ENCODE assay signal across 9 mouse cellular contexts in the genomic region with DNA sequence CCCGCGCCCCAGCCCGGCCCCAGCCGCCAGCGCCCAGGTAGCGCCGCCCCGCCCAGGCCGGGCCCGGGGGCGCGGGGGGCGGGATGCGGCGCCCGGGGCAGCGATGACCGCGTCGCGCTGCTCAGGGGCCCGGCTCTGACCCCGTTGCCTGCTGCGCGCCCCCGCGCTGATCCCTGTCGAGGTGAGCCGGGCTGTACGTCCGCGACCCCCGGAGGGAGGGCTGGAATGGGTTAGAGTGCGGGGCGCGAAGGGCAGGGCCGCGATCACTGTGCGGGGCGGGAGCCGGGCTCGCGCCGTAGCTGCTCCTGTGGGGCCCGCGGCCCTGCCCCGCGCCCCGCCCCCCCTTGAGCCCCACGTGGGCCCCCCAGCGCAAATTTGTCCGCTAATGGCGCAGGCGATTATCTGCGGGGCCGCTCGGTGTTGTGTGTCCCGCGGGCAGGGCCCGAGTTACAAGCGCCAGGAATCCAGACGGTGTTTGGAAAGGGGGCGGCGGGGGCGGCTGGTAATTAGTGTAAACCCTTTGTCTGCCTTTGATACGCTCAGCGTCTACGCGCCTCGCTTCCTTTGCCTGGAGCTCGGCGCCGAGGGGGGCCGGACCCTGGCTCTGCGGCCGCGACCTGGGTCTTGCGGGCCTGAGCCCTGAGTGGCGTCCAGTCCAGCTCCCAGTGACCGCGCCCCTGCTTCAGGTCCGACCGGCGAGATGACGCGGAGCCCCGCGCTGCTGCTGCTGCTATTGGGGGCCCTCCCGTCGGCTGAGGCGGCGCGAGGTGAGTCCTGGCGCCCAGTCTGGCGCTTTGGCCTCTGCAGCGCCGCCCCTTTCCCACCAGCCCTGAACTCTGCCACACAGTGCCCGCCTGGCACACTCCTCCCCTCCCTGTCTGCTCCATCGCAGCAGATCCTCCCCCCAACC. TPM values are rescaled to one million over a fixed set of nuclear protein-coding genes. Genes with fewer than 3 reads are reported as not detected.
DNase-seq lines count a peak whose midpoint lies in the region; ATAC-seq and TF ChIP-seq lines count a peak whose summit lies in the region.
"Had no signal": no experiment of that assay in that cellular context is flagged by ENCODE, and none has a peak within 500 bp of the region (broad histone marks: within the 10 kb centered on the region; RNA-seq: fewer than 3 reads in every experiment).

No protein-coding gene starts in this region.

- H3K4me1 ChIP-seq in hindbrain, embryonic 14.5 days (replicated peaks; ENCODE audit: control insufficient read depth, insufficient read depth, low read length): peaks cover 9% of the 10 kb centered on the region; the same call in 1 of the 2 replicates
- peaks cover 19% of the 10 kb centered on the region for H3K4me1 ChIP-seq in liver, adult 2 months (ENCODE audit: control insufficient read depth, insufficient read depth, low read length)
- peaks cover 16% of the 10 kb centered on the region for H3K4me1 ChIP-seq in midbrain, embryonic 16.5 days (ENCODE audit: control insufficient read depth, insufficient read depth, low read length)

- peak overlapping the region; percentile 50 for H3K9ac ChIP-seq in hindbrain, embryonic 14.5 days
- H3K9ac ChIP-seq in liver, adult 2 months (ENCODE audit: low read depth, low read length): peak overlapping the region; percentile 96
- peak overlapping the region; percentile 61 for H3K9ac ChIP-seq in midbrain, embryonic 16.5 days (ENCODE audit: low read depth, low read length)

- no peak for TF ChIP-seq CTCF in Patski (IDR thresholded peaks at IDR 0.05)
- no peak for TF ChIP-seq CTCF in liver, adult 2 months (IDR thresholded peaks at IDR 0.05; ENCODE audit: low read depth, low read length)

- no peaks in the 10 kb centered on the region for H3K27me3 ChIP-seq in Patski
- peaks cover 30% of the 10 kb centered on the region; the same call in 1 of the 2 replicates for H3K27me3 ChIP-seq in hindbrain, embryonic 14.5 days (ENCODE audit: control insufficient read depth, insufficient read depth, low read length)
- H3K27me3 ChIP-seq in liver, adult 2 months (ENCODE audit: control insufficient read depth, insufficient read depth, low read length): no peaks in the 10 kb centered on the region
- H3K27me3 ChIP-seq in midbrain, embryonic 16.5 days (ENCODE audit: control insufficient read depth, insufficient read depth, low read depth, low read length): peaks cover 13% of the 10 kb centered on the region

- POLR2A ChIA-PET in Patski (lab: Charles Lee): interaction anchor here (0.7 to 1.6 kb wide), 3 partner anchors 24 to 32 kb away, joined by 3 to 5 read pairs (median 3); no protein-coding TSS in a partner anchor

- peak; percentile 33 to 47 for DNase-seq in B cell, adult 2 months
- DNase-seq in Patski (ENCODE audit: low read depth, low spot score): no peak
- DNase-seq in hindbrain, embryonic 14.5 days (ENCODE audit: low spot score): no peak
- DNase-seq in liver, adult 2 months (ENCODE audit: extremely low read depth, low read depth, low spot score): peak; percentile 69
- peak; percentile 30 for DNase-seq in thymus, adult 18-20 months
- no peak for DNase-seq in cerebellum, postnatal 36 days

- no peak overlapping the region for H3K27ac ChIP-seq in hindbrain, embryonic 14.5 days
- H3K27ac ChIP-seq in liver, adult 2 months (replicated peaks; ENCODE audit: insufficient read depth, low read depth, low read length): peak overlapping the region; percentile 68
- no peak overlapping the region for H3K27ac ChIP-seq in midbrain, embryonic 16.5 days (ENCODE audit: low read length)

- CTCF ChIA-PET in Patski (lab: Charles Lee): interaction anchor here (1.3 to 4.6 kb wide), 3 partner anchors 24 to 32 kb away, joined by 4 to 30 read pairs (median 5); no protein-coding TSS in a partner anchor

- 0 out of 2 replicates have a peak, but pooled peaks have one; percentile 31 for TF ChIP-seq POLR2A in liver, adult 2 months (IDR thresholded peaks at IDR 0.05; ENCODE audit: extremely low read depth, insufficient read depth, low read length)

- peak overlapping the region; percentile 89 for H3K4me2 ChIP-seq in hindbrain, embryonic 14.5 days (replicated peaks)
- H3K4me2 ChIP-seq in midbrain, embryonic 16.5 days (ENCODE audit: low read length): peak overlapping the region; percentile 98

- no peaks in the 10 kb centered on the region for H3K9me3 ChIP-seq in hindbrain, embryonic 14.5 days (ENCODE audit: control insufficient read depth, low read length)
- H3K9me3 ChIP-seq in midbrain, embryonic 16.5 days (replicated peaks; ENCODE audit: control insufficient read depth, low read length, poor library complexity, severe bottlenecking): no peaks in the 10 kb centered on the region

- WGBS in hindbrain, embryonic 14.5 days: under 1% methylated on average over 84 of the region's 99 CpGs
- WGBS in liver, adult 2 months: under 1% methylated on average over 97 of the region's 99 CpGs
- WGBS in midbrain, embryonic 16.5 days: under 1% methylated on average over 53 of the region's 99 CpGs

- in situ Hi-C loops in Patski (cut with MboI; ENCODE audit: low pct_unique_long_range_greater_than_20kb): no loop called here

- peak; percentile 40 for ATAC-seq in Patski
- peak; percentile 56 for ATAC-seq in erythroid progenitor cell, adult 5-6 weeks (replicated peaks; ENCODE audit: low FRiP score, poor library complexity, severe bottlenecking)
- ATAC-seq in hindbrain, embryonic 14.5 days (ENCODE audit: low FRiP score): peak; percentile 44
- ATAC-seq in midbrain, embryonic 16.5 days: peak; percentile 20

- H3K36me3 ChIP-seq in hindbrain, embryonic 14.5 days (replicated peaks; ENCODE audit: control insufficient read depth, insufficient read depth): no peaks in the 10 kb centered on the region
- H3K36me3 ChIP-seq in liver, adult 2 months (ENCODE audit: control insufficient read depth, insufficient read depth, low read length): no peaks in the 10 kb centered on the region
- no peaks in the 10 kb centered on the region for H3K36me3 ChIP-seq in midbrain, embryonic 16.5 days (ENCODE audit: control insufficient read depth, insufficient read depth, low read length)

- peak overlapping the region; percentile 50 for H3K4me3 ChIP-seq in hindbrain, embryonic 14.5 days (replicated peaks; ENCODE audit: low read length)
- peak overlapping the region; percentile 92 for H3K4me3 ChIP-seq in liver, adult 2 months (ENCODE audit: insufficient read depth, low read depth, low read length)
- peak overlapping the region; percentile 74 for H3K4me3 ChIP-seq in midbrain, embryonic 16.5 days (ENCODE audit: low read depth, low read length)

- peaks cover 9% of the 10 kb centered on the region; the same call in 1 of the 2 replicates for H3K79me2 ChIP-seq in liver, adult 2 months (ENCODE audit: control insufficient read depth, insufficient read depth, low read length)

RNA-seq across cellular contexts. Expression of a gene that starts 2.4 kb away (rescaled TPM):
- 57.6 TPM for polyA plus RNA-seq in Patski (2021)
- total RNA-seq in erythroid progenitor cell, adult 5-6 weeks (2015; ENCODE audit: low replicate concordance): 22.2 and 28.8 TPM in 2 replicates
- total RNA-seq in erythroid progenitor cell, adult 5-6 weeks (2017; ENCODE audit: low replicate concordance): 21.5 and 23.2 TPM in 2 replicates
- polyA plus RNA-seq in hindbrain, embryonic 14.5 days (2014; fragmentation: Nextera tagmentation; extraction: Ambion mirVana): 7.0 and 9.6 TPM in 2 replicates
- 20.2 and 22.7 TPM in 2 replicates for total RNA-seq in liver, adult 2 months (2014; rRNA removed)
- polyA plus RNA-seq in liver, adult 2 months (2012; rRNA removed): 42.3 and 49.9 TPM in 2 replicates
- 3.3 and 3.5 TPM in 2 replicates for polyA plus RNA-seq in midbrain, embryonic 16.5 days (2015; fragmentation: Nextera tagmentation; extraction: Ambion mirVana)

RNA-seq across cellular contexts. Expression of a gene that starts 19.2 kb away (rescaled TPM):
- polyA plus RNA-seq in Patski (2021): 0.42 TPM
- total RNA-seq in erythroid progenitor cell, adult 5-6 weeks (2015; ENCODE audit: low replicate concordance): 3.6 and 4.6 TPM in 2 replicates
- total RNA-seq in erythroid progenitor cell, adult 5-6 weeks (2017; ENCODE audit: low replicate concordance): 0.90 and 1.7 TPM in 2 replicates
- 3.2 and 3.5 TPM in 2 replicates for polyA plus RNA-seq in hindbrain, embryonic 14.5 days (2014; fragmentation: Nextera tagmentation; extraction: Ambion mirVana)
- 121 and 190 TPM in 2 replicates for total RNA-seq in liver, adult 2 months (2014; rRNA removed)
- 261 and 264 TPM in 2 replicates for polyA plus RNA-seq in liver, adult 2 months (2012; rRNA removed)
- 4.3 and 4.4 TPM in 2 replicates for polyA plus RNA-seq in midbrain, embryonic 16.5 days (2015; fragmentation: Nextera tagmentation; extraction: Ambion mirVana)
- total RNA-seq: gastrocnemius, adult 8-10 months had no signal

RNA-seq across cellular contexts. Expression of a gene that starts 25.1 kb away (rescaled TPM):
- 29.8 TPM for polyA plus RNA-seq in Patski (2021)
- 4.2 TPM in 1 of 2 replicates, not detected in the other for total RNA-seq in erythroid progenitor cell, adult 5-6 weeks (2015; ENCODE audit: low replicate concordance)
- 4.9 and 5.5 TPM in 2 replicates for total RNA-seq in erythroid progenitor cell, adult 5-6 weeks (2017; ENCODE audit: low replicate concordance)
- polyA plus RNA-seq in hindbrain, embryonic 14.5 days (2014; fragmentation: Nextera tagmentation; extraction: Ambion mirVana): 25.3 and 28.4 TPM in 2 replicates
- total RNA-seq in liver, adult 2 months (2014; rRNA removed): 14.0 and 16.3 TPM in 2 replicates
- polyA plus RNA-seq in liver, adult 2 months (2012; rRNA removed): 19.5 and 28.2 TPM in 2 replicates
- 33.0 and 36.9 TPM in 2 replicates for polyA plus RNA-seq in midbrain, embryonic 16.5 days (2015; fragmentation: Nextera tagmentation; extraction: Ambion mirVana)

RNA-seq across cellular contexts. Expression of a gene that starts 34.5 kb away (rescaled TPM):
- polyA plus RNA-seq in Patski (2021): 10.4 TPM
- total RNA-seq in erythroid progenitor cell, adult 5-6 weeks (2015; ENCODE audit: low replicate concordance): 2.5 and 5.8 TPM in 2 replicates
- total RNA-seq in erythroid progenitor cell, adult 5-6 weeks (2017; ENCODE audit: low replicate concordance): 2.2 TPM in 1 of 2 replicates, not detected in the other
- polyA plus RNA-seq in hindbrain, embryonic 14.5 days (2014; fragmentation: Nextera tagmentation; extraction: Ambion mirVana): 9.8 and 11.3 TPM in 2 replicates
- 2.1 and 2.6 TPM in 2 replicates for total RNA-seq in liver, adult 2 months (2014; rRNA removed)
- 4.3 and 7.3 TPM in 2 replicates for polyA plus RNA-seq in liver, adult 2 months (2012; rRNA removed)
- polyA plus RNA-seq in midbrain, embryonic 16.5 days (2015; fragmentation: Nextera tagmentation; extraction: Ambion mirVana): 13.1 and 14.4 TPM in 2 replicates

Comparison
In these comparisons a context has a peak if more than half of its experiments do, and no peak if none do; other contexts are left out.
1. DNase-seq: peak in B cell, adult 2 months (2 of 2), liver, adult 2 months (single experiment) and thymus, adult 18-20 months (2 of 2); none in Patski (single experiment), hindbrain, embryonic 14.5 days (single experiment) and cerebellum, postnatal 36 days (0 of 2).
2. RNA of a gene that starts 19.2 kb away (polyA plus RNA-seq): 261 to 264 TPM in liver, adult 2 months; 4.3 to 4.4 TPM in midbrain, embryonic 16.5 days, 3.2 to 3.5 TPM in hindbrain, embryonic 14.5 days and 0.42 TPM in Patski (single experiment); every median in the first group is over 10 times any median in the second.
3. Peak in every context shown above with its lines, with median percentiles within 50 percentile points of each other: ATAC-seq, H3K4me3 ChIP-seq and H3K9ac ChIP-seq.